Mouse (Mus musculus): ENCODE measurements around the gene Dpm3. TPM values are rescaled to one million over a fixed set of nuclear protein-coding genes. Genes with fewer than 3 reads are reported as not detected.

Dpm3 gene
- polyA plus RNA-seq, 1 experiment from 2014 or later, result 152 TPM

DNA sequence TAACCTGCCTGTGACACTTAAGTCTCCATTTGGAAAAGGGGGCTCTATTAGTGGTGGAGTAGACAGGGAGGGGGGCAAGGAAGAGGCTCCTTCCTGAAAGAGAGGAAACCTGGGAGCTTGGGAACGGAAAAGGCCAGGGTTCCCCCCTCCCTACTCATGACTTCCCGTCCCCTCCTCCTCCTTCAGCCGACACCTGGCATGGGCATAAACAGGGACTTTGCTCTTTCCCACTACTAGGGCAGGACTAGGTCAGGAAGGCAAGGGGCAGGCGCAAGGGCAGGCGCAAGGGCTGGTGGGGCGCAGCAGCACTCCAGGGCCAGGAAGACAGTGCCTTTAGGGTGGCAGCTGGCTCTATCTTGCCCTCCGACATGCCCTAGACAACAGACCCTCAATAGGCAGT, 18.9 kb downstream of the Dpm3 start:
- 52% methylated on average over 7 of the region's 7 CpGs for WGBS
- TF ChIP-seq CTCF (IDR thresholded peaks at IDR 0.05; ENCODE audit: low read depth), result no peak
- TF ChIP-seq EP300 (optimal IDR thresholded peaks at IDR 0.05), result no peak
- Histone ChIP-seq H3K36me3 (ENCODE audit: control insufficient read depth, insufficient read depth, low read length) (no peaks in the 10 kb centered on the region; the same call in 1 of the 2 replicates), H3K27me3 (ENCODE audit: control insufficient read depth, insufficient read depth, low read length) (no peaks in the 10 kb centered on the region), H3K4me2 (replicated peaks; ENCODE audit: low read depth) (peak overlapping the region; percentile 91), H3K9me3 (ENCODE audit: control insufficient read depth, low read length) (no peaks in the 10 kb centered on the region), H3K4me3 (ENCODE audit: low read depth, low read length) (peak overlapping the region; percentile 67), H3K9ac (ENCODE audit: low read length) (peak overlapping the region; percentile 89), H3K27ac (replicated peaks) (peak overlapping the region; percentile 96), H3K4me1 (replicated peaks; ENCODE audit: control insufficient read depth, insufficient read depth) (peaks cover 11% of the 10 kb centered on the region; the same call in 1 of the 2 replicates)
- ATAC-seq (ENCODE audit: low FRiP score, low TSS enrichment) (peak; percentile 45), DNase-seq (ENCODE audit: low spot score) (peak; percentile 73)

DNA sequence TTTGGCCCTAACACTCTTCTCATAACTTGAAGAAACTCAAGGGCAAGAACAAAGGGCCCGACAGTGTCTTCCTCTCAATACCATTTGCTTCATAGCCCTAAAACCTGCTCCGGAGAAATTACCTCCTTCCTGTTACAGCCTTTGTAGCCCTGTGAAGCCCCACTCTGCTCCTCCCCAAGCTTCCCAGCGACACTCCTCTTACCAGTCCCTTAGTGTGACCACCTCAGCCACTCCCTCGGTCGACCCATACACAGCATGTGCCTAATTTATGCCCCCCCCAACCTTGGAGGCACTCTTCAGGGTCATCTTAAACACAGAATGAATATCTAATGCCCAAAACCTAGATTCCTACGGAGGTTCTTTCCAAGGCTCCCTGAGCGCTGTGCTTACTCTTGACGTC, 19.5 kb downstream of the Dpm3 start:
- Histone ChIP-seq H3K9me3 (ENCODE audit: control insufficient read depth, low read length) (no peaks in the 10 kb centered on the region), H3K27ac (replicated peaks) (peak overlapping the region; percentile 96), H3K4me2 (replicated peaks; ENCODE audit: low read depth) (peak overlapping the region; percentile 91), H3K4me1 (replicated peaks; ENCODE audit: control insufficient read depth, insufficient read depth) (peaks cover 11% of the 10 kb centered on the region; the same call in 1 of the 2 replicates), H3K9ac (ENCODE audit: low read length) (peak overlapping the region; percentile 89), H3K27me3 (ENCODE audit: control insufficient read depth, insufficient read depth, low read length) (no peaks in the 10 kb centered on the region), H3K4me3 (ENCODE audit: low read depth, low read length) (peak overlapping the region; percentile 67), H3K36me3 (ENCODE audit: control insufficient read depth, insufficient read depth, low read length) (no peaks in the 10 kb centered on the region; the same call in 1 of the 2 replicates)
- no peak for DNase-seq (ENCODE audit: low spot score)
- WGBS, result 28% methylated on average over 8 of the region's 8 CpGs
- TF ChIP-seq CTCF (IDR thresholded peaks at IDR 0.05; ENCODE audit: low read depth) (no peak), EP300 (optimal IDR thresholded peaks at IDR 0.05) (no peak)
- ATAC-seq (ENCODE audit: low FRiP score, low TSS enrichment), result no peak

DNA sequence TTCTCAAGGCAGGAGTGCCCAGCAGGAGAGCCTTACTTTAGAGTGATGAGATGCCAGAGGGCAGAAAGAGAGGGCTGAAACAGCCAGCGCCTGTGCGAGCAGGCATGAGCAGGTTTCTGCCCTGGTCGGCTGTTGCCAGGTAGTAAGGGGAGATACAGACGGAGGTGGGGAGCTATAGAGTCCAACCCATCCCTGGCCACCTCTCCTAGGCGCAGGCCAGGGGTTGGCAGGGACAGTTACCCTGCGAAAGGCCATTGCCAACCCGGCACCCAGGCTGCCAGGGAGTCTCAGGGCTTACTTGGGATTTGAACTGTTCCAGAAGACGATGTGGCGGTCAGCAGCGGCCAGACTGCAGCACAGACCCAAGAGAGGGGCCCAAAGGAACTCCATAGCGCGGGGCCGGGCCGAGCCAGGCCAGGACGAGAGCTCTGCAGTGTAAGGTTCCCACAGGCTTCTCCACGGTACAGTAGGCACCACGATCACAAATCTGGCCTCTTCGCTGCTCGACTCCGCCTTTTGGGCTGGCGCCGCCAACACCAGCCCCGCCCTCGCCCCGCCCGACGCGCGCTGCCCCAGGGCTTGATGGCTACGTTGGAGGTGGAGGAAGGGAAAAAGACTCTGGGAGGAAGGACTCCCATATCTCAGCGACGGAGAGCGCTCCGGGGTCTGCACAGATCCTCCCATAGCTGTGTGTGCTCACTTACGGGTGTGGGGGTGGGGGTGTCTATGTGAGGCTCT, 20.2 kb downstream of the Dpm3 start:
- ATAC-seq (ENCODE audit: low FRiP score, low TSS enrichment), result peak; percentile 77

DNA sequence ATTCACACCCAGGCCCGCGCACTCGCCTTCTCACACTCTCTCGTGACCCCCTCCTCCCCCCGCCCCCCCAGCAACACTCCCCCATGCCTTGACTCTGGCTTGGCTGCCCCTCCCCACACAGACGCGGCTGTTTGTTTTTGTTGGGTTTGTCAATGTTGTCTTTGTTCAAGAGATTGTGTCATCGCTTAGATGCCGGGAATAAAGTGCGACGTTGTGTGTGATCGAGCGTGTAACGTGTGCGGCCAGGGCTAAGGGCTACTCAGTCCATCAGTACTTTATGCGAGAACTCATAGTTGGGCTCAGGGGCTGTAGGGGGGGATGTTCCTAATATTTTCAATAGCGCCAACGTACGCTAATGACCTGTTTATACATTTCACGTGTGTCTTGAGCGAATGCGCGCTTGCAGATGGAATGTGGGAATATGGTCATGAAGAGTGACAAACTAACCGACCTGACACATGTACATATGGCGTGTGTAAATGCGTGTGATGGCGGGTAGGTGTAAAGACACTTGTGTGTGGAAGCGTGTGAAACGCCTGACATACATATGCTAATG, 21.0 kb downstream of the Dpm3 start:
- peak; percentile 82 for DNase-seq (ENCODE audit: low spot score)
- TF ChIP-seq EP300 (optimal IDR thresholded peaks at IDR 0.05) (no peak), CTCF (IDR thresholded peaks at IDR 0.05; ENCODE audit: low read depth) (0 out of 2 replicates have a peak, but pooled peaks have one; percentile 5)
- Histone ChIP-seq H3K36me3 (ENCODE audit: control insufficient read depth, insufficient read depth, low read length) (no peaks in the 10 kb centered on the region; the same call in 1 of the 2 replicates), H3K27ac (replicated peaks) (peak overlapping the region; percentile 96), H3K4me1 (replicated peaks; ENCODE audit: control insufficient read depth, insufficient read depth) (peaks cover 11% of the 10 kb centered on the region; the same call in 1 of the 2 replicates), H3K4me3 (ENCODE audit: low read depth, low read length) (peak overlapping the region; percentile 67), H3K9me3 (ENCODE audit: control insufficient read depth, low read length) (no peaks in the 10 kb centered on the region), H3K9ac (ENCODE audit: low read length) (peak overlapping the region; percentile 89), H3K4me2 (replicated peaks; ENCODE audit: low read depth) (peak overlapping the region; percentile 91), H3K27me3 (ENCODE audit: control insufficient read depth, insufficient read depth, low read length) (no peaks in the 10 kb centered on the region)
- WGBS, result under 1% methylated on average over 29 of the region's 29 CpGs
- ATAC-seq (ENCODE audit: low FRiP score, low TSS enrichment), result peak; percentile 11

More for the DNA sequence above, 20.2 kb downstream of the Dpm3 start:
- Histone ChIP-seq H3K27me3 (ENCODE audit: control insufficient read depth, insufficient read depth, low read length) (no peaks in the 10 kb centered on the region), H3K9me3 (ENCODE audit: control insufficient read depth, low read length) (no peaks in the 10 kb centered on the region), H3K9ac (ENCODE audit: low read length) (peak overlapping the region; percentile 89), H3K4me3 (ENCODE audit: low read depth, low read length) (peak overlapping the region; percentile 67), H3K4me2 (replicated peaks; ENCODE audit: low read depth) (peak overlapping the region; percentile 91), H3K36me3 (ENCODE audit: control insufficient read depth, insufficient read depth, low read length) (no peaks in the 10 kb centered on the region; the same call in 1 of the 2 replicates), H3K27ac (replicated peaks) (peak overlapping the region; percentile 96), H3K4me1 (replicated peaks; ENCODE audit: control insufficient read depth, insufficient read depth) (peaks cover 11% of the 10 kb centered on the region; the same call in 1 of the 2 replicates)
- 1% methylated on average over 35 of the region's 35 CpGs for WGBS
- TF ChIP-seq CTCF (IDR thresholded peaks at IDR 0.05; ENCODE audit: low read depth), result 0 out of 2 replicates have a peak, but pooled peaks have one; percentile 1
- no peak for TF ChIP-seq EP300 (optimal IDR thresholded peaks at IDR 0.05)
- peak; percentile 94 for DNase-seq (ENCODE audit: low spot score)

DNA sequence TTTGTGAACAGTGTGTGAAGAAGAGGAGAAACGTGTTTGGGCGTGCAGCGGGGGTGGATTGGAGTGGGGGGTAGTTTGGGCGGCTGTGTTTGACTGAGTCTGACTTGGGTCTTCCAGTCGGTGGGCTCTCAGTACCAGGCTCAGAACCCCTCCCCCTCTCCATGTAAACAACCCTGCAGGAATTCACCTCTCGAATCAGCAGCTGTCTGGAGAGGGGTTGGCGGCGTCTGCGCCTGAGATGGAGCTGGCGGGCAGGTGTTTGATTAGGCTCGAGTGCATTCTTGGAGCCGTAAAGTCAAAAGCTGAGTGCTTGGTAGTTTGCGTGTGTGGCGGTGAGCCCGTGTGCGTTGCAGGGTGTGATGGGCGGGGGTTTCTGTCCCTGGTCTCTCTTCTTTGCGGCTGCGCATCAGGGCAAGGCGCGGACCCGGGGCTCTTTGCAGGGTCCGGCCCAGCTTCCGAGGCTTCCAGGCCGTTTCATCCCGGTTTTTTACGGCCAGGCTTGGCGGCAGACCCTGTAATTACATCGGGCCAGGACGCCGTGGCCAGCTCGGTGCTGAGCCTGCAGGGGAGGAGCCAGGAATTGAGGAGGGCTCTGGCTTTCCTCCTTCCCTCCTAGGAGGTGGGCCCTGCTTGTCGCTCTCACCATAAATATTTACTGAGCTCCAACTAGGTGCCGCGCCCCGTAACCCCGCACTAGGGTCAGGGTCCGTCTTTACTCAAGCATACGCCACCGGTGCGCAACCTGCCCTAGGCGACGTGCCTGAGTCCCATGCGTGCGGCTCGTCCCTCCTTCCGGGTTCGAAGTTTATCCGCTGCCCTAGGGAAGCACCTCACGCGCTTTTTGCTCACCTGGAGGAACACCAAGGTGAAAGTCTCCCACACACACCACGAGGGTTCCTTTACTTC, 21.7 kb downstream of the Dpm3 start, which contains the start of gene Efna1:
Efna1 (minus strand) TSS at position 537 of the 906 bp plus-strand sequence.
- Histone ChIP-seq H3K27ac (replicated peaks) (peak within 1 kb of the TSS; percentile 96), H3K9ac (ENCODE audit: low read length) (peak within 1 kb of the TSS; percentile 89), H3K27me3 (ENCODE audit: control insufficient read depth, insufficient read depth, low read length) (no peaks in the 10 kb centered on the region), H3K4me2 (replicated peaks; ENCODE audit: low read depth) (peak within 1 kb of the TSS; percentile 91), H3K4me3 (ENCODE audit: low read depth, low read length) (peak within 1 kb of the TSS; percentile 67), H3K4me1 (replicated peaks; ENCODE audit: control insufficient read depth, insufficient read depth) (peaks cover 11% of the 10 kb centered on the region; the same call in 1 of the 2 replicates), H3K36me3 (ENCODE audit: control insufficient read depth, insufficient read depth, low read length) (no peaks in the 10 kb centered on the region; the same call in 1 of the 2 replicates), H3K9me3 (ENCODE audit: control insufficient read depth, low read length) (no peaks in the 10 kb centered on the region)
- peak; percentile 83 for ATAC-seq (ENCODE audit: low FRiP score, low TSS enrichment)
- TF ChIP-seq EP300 (optimal IDR thresholded peaks at IDR 0.05) (no peak), CTCF (IDR thresholded peaks at IDR 0.05; ENCODE audit: low read depth) (no peak)
- under 1% methylated on average over 51 of the region's 52 CpGs for WGBS
- DNase-seq (ENCODE audit: low spot score), result peak; percentile 93
